Mouse (Mus musculus) lung, embryonic 14.5 days (tissue): ENCODE measurements around the gene Agbl3. TPM values are rescaled to one million over a fixed set of nuclear protein-coding genes. Genes with fewer than 3 reads are reported as not detected.
A peak's percentile ranks its signal among the peaks of the same experiment; 100 is the strongest.

Experiments used
- ATAC-seq: fragments of 200-750 bp; cut with Nextera tagmentation; 2 replicates; pipeline ENCODE4 v1.8.0; 2017; ENCODE audit warnings: mild to moderate bottlenecking, moderate TSS enrichment, moderate library complexity; ENCODE audit not compliant: insufficient read depth
- DNase-seq: peaks from one replicate; pipeline ENCODE4 v3.0.0-alpha.2; 2015
- H3K27ac ChIP-seq: fragments of 300-500 bp; sonication (generic); 2 replicates; pipeline ENCODE4 v1.5.1; 2014; ENCODE audit warnings: low read depth, mild to moderate bottlenecking, moderate library complexity
- H3K27me3 ChIP-seq: fragments of 300-500 bp; sonication (generic); 2 replicates; pipeline ENCODE4 v1.6.1; 2014; ENCODE audit warnings: low read length, control low read depth; ENCODE audit not compliant: insufficient read depth
- H3K36me3 ChIP-seq: fragments of 300-500 bp; sonication (generic); 2 replicates; pipeline ENCODE4 v1.6.1; 2014; ENCODE audit warnings: control low read depth; ENCODE audit not compliant: insufficient read depth
- H3K4me1 ChIP-seq: fragments of 300-500 bp; sonication (generic); 2 replicates; pipeline ENCODE4 v1.6.1; 2014; ENCODE audit warnings: antibody characterized with exemption, control low read depth; ENCODE audit not compliant: insufficient read depth
- H3K4me2 ChIP-seq: fragments of 300-500 bp; sonication (generic); 2 replicates; pipeline ENCODE4 v1.6.1; 2014; ENCODE audit warnings: mild to moderate bottlenecking
- H3K4me3 ChIP-seq: fragments of 300-500 bp; sonication (generic); 2 replicates; pipeline ENCODE4 v1.5.1; 2014; ENCODE audit warnings: low read depth, low read length
- H3K9ac ChIP-seq: fragments of 300-500 bp; sonication (generic); 2 replicates; pipeline ENCODE4 v1.6.1; 2014
- H3K9me3 ChIP-seq: fragments of 300-500 bp; sonication (generic); 2 replicates; pipeline ENCODE4 v1.6.1; 2016; ENCODE audit warnings: low read depth, low read length, control low read depth
- CTCF ChIP-seq: IDR thresholded peaks from 2 replicates; pipeline ENCODE4 v1.5.1; 2016; ENCODE audit warnings: antibody characterized with exemption, low read depth
- WGBS: fragments of 180-500 bp; shearing (Covaris S2); extraction: QIAGEN DNeasy Blood & Tissue Kit; methylation state at CpG from one replicate; pipeline ENCODE4 v1.1.7; 2014; 5-methylcytosine and 5-hydroxymethylcytosine counted together
- polyA plus RNA-seq: library from polyadenylated mRNA; unstranded; fragments of >200 nt; fragmentation: Nextera tagmentation; extraction: Ambion mirVana; gene quantifications from 2 replicates; pipeline ENCODE4 v1.2.1, GENCODE M21; 2014

The Agbl3 gene
- polyA plus RNA-seq, 1 experiment from 2014 or later: 11.6 TPM

DNA sequence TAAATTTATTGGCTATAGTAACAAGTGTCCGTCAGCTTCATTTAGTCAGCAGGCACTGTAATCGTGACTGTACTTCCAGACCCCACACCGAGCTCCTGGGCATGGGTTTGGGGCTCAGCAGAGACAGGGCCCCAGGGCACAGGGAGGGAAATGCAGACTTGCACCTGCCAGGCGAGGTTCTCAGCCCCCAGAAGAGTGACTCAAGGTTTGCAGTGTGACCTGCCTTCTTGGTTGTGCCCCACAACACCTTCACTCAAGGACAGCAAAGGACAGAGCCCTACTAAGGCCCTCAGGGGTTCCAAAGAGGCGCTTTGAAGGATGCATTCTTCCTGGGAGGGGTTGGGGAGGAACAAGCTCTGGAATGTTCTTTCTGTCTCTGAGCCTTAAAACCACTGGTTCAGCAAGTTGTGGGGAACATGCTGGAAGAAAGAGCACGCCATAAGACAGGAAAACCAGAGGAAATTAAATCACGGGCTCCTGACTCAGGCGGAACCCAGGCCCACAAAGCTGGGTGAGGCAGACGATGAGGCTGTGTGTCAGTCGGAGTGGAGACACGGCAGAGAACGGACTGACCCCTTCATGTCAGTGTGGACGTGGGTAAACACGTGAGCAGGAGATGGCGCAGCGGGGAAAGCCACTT lies 99.0 kb downstream of the Agbl3 start:
- Histone ChIP-seq H3K9ac (no peak overlapping the region), H3K36me3 (peaks cover 40% of the 10 kb centered on the region), H3K4me2 (no peak overlapping the region), H3K4me3 (no peak overlapping the region), H3K27me3 (no peaks in the 10 kb centered on the region), H3K27ac (no peak overlapping the region), H3K9me3 (no peaks in the 10 kb centered on the region), H3K4me1 (peaks cover 14% of the 10 kb centered on the region; the same call in 1 of the 2 replicates)
- WGBS: 86% methylated on average over 16 of the region's 16 CpGs
- ATAC-seq (no peak), DNase-seq (no peak)
- no peak for TF ChIP-seq CTCF

DNA sequence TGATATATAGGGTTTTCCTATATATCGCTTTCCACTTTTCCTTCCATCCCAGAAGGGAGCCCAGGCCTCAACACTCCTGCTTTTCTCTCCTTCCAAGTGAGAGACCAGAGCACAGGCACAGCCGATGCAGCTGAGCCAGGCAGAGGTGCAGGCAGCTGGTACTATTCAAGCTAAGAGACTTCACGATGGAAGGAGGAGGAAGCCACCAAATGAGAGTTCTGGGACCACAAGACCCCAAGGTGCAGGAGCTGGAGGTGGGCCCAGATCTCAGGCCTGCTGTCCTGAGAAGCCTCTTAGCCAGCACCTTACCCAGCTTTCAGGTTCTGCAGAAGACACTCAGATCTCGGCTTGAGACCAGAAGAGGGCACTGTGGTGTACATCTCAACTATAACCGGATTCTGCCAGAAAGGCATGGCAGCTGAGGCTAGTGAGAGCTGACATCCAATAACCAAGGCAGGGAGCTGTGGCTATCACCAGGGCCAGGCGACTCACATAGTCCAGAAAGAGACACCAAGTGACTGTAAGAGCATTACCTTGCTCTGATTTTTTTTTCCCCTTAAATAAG lies 99.8 kb downstream of the Agbl3 start:
- Histone ChIP-seq H3K27ac (no peak overlapping the region), H3K9me3 (no peaks in the 10 kb centered on the region), H3K9ac (no peak overlapping the region), H3K4me2 (no peak overlapping the region), H3K4me3 (no peak overlapping the region), H3K27me3 (no peaks in the 10 kb centered on the region), H3K36me3 (peaks cover 48% of the 10 kb centered on the region), H3K4me1 (peaks cover 14% of the 10 kb centered on the region; the same call in 1 of the 2 replicates)
- ATAC-seq (no peak), DNase-seq (peak; percentile 77)
- TF ChIP-seq CTCF: peak; percentile 58
- WGBS: 54% methylated on average over 6 of the region's 6 CpGs

DNA sequence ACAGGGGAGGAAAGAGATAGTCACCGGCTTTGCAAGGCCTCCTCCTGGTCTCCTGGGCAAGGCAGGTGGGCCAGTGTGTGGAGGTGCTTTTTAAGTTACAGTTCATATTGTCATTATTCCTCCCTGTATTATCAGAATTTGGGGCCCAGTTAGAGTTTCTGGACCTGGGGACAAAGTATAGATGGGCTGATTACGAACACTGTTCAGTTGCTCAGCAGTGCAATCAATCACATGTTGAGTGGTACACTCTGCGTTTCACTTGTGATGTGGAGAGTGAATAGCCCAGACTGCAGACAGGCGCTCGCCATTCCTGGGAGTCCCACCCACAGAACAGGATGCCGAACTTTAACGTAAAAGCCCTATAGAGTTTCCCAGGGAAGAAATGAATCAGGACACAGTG lies 104.5 kb downstream of the Agbl3 start:
- no peak for TF ChIP-seq CTCF
- WGBS: 86% methylated on average over 7 of the region's 7 CpGs
- H3K36me3 ChIP-seq: peaks cover 84% of the 10 kb centered on the region

DNA sequence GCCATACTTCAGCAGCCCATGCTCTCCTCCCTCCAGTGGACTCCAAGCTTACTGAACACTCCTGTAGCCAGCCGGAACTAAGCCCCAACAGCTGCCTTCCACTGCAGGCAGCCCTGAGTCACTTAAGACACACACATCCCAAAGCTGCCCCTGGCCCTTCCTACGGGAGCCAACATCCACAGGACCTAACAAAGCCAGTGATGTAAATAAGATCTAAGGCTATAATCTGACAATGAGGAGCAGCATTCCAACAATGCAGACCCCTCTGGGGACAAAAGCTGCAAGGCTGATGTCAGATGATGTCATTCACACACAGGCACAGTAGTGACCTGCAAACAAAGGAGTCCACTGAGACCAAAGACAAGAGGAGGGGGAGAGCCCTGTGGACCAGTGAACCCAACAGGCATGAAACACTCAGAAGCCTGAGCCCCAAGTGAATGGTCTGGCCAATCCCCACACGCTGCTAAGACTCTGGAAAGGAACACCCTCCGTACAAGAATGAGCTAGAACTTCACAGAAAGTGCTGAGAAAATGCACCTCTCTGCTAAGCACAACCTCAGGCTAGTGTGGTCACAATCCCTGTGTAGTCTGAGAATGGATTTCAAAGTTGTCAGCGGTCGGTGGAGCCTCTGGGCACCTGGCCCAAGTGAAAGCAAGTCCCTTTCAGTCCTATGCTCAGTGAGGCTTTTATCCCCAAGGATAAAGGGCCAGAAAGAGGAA lies 107.1 kb downstream of the Agbl3 start:
- no peak overlapping the region for H3K9ac ChIP-seq
- TF ChIP-seq CTCF: no peak
- WGBS: 72% methylated on average over 6 of the region's 6 CpGs
- H3K27ac ChIP-seq: no peak overlapping the region
- peaks cover 93% of the 10 kb centered on the region for H3K36me3 ChIP-seq
- H3K9me3 ChIP-seq: no peaks in the 10 kb centered on the region
- no peaks in the 10 kb centered on the region for H3K4me1 ChIP-seq
- ATAC-seq (no peak), DNase-seq (no peak)
- H3K27me3 ChIP-seq: no peaks in the 10 kb centered on the region
- no peak overlapping the region for H3K4me2 ChIP-seq
- H3K4me3 ChIP-seq: no peak overlapping the region

More for the DNA sequence above, 104.5 kb downstream of the Agbl3 start:
- Histone ChIP-seq H3K4me1 (no peaks in the 10 kb centered on the region), H3K4me3 (no peak overlapping the region), H3K4me2 (no peak overlapping the region), H3K27ac (no peak overlapping the region), H3K9ac (no peak overlapping the region), H3K27me3 (no peaks in the 10 kb centered on the region), H3K9me3 (no peaks in the 10 kb centered on the region)
- ATAC-seq: no peak
- no peak for DNase-seq

DNA sequence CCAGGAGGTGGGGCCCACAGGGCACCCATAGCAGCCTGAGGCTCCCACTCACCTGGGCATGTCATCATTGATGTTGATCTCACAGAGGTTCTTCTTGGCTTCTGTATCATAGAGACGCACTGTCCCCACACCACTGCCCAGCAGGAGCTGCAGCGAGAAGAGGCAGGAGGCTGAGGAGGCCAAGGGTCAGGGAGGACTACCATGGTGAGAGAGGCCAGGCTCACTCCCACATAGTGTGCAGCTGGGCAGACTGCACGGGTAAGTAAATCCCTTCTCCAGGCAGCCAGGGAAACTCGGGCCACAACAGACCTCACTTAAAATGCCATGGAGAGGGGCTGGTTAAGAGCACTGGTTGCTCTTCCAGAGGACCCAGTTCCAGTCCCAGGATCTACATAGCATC lies 109.0 kb downstream of the Agbl3 start:
- no peak for ATAC-seq

DNA sequence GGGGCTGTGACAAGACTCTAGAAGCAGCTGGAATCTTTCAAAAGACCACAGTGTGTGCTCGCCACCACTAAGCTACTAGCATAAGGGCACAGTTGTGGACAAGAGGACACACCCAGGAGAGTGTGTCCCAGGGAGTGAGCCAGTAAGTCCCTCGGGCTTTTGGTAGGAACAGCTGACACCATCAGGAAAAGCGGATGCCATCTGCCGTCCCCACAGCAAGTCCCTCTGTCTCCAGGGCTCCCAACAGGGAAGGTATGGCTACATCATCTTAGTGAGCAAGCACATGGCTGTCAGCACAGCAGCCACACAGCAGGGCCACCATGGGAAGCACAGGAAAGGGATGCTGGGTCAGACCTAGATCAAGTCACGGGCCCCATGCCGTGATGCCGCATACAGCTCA lies 115.3 kb downstream of the Agbl3 start:
- Histone ChIP-seq H3K9ac (no peak overlapping the region), H3K27ac (no peak overlapping the region), H3K9me3 (no peaks in the 10 kb centered on the region), H3K4me1 (no peaks in the 10 kb centered on the region), H3K36me3 (peaks cover 92% of the 10 kb centered on the region), H3K27me3 (no peaks in the 10 kb centered on the region), H3K4me2 (no peak overlapping the region), H3K4me3 (no peak overlapping the region)
- no peak for ATAC-seq
- no peak for DNase-seq
- WGBS: 83% methylated on average over 7 of the region's 7 CpGs
- no peak for TF ChIP-seq CTCF

More for the DNA sequence above, 109.0 kb downstream of the Agbl3 start:
- peaks cover 96% of the 10 kb centered on the region for H3K36me3 ChIP-seq
- no peak for TF ChIP-seq CTCF
- no peaks in the 10 kb centered on the region for H3K4me1 ChIP-seq
- H3K27me3 ChIP-seq: no peaks in the 10 kb centered on the region
- H3K9me3 ChIP-seq: no peaks in the 10 kb centered on the region
- H3K9ac ChIP-seq: no peak overlapping the region
- H3K4me2 ChIP-seq: no peak overlapping the region
- no peak overlapping the region for H3K4me3 ChIP-seq
- H3K27ac ChIP-seq: no peak overlapping the region
- 60% methylated on average over 4 of the region's 4 CpGs for WGBS
- DNase-seq: no peak

DNA sequence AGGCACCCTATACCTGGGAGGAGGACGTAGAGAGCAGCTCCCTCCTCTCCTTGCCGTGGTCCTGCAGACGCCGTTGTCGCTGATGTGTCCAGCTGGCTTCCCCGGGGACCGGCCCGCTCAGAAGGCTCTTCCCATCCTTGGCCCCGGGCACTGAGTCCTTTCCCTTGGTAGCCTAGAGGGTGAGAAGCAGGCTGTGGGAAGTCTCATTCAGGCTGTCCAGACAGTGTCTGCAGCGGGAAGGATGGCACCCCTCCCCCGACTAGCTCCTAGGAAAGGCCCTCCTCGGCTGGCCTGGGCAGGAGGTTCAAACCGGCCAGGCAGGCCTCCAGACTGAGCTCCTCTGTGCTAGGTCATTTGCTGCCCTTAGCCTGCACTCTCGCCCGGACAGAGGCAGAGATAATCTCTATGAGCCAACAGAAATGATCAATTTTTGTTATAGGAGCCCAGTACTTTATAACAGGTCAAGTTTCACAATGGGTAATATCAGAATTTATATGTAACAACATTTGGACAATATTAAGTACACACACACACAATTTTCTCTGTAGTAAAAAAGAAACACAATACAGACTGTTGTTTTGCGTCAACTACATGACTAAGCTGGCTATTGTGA lies 116.0 kb downstream of the Agbl3 start:
- WGBS: 52% methylated on average over 16 of the region's 16 CpGs
- Histone ChIP-seq H3K4me1 (no peaks in the 10 kb centered on the region), H3K9ac (peak overlapping the region; percentile 9; the same call in 1 of the 2 replicates), H3K36me3 (peaks cover 92% of the 10 kb centered on the region), H3K27me3 (no peaks in the 10 kb centered on the region), H3K9me3 (no peaks in the 10 kb centered on the region), H3K27ac (no peak overlapping the region), H3K4me2 (no peak overlapping the region), H3K4me3 (no peak overlapping the region)
- DNase-seq (no peak), ATAC-seq (no peak)
- no peak for TF ChIP-seq CTCF
